Mouse (Mus musculus): ENCODE measurements around the gene Slc17a8.
A peak's percentile ranks its signal among the peaks of the same experiment; 100 is the strongest.
"Not testable (repeated sequence)": the region's sequence is repeated elsewhere in the genome, so short reads cannot be mapped to it uniquely, and the experiment has no call there.

Gene Slc17a8

DNA sequence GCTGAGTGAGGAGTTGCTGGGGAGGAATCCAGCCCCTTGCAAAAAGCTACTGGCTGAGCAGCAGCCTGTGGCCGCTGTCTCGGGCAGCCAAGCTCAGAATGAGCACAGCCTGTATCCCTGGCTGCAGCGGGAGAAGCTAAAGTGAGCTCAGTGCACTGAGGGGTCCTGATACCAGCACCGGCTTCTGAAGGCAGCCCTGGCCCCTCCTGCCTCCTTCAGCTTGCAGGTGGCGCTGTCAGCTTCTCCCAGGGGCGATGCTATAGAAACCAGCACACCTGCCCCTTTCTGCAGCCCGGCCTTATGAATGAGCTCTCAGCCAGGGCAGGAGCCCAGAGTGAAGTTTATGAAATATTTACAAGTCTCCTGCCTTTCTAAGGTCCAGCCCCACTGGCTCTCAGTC is at the start of gene Slc17a8:
TSS of gene Slc17a8 (minus strand) at position 125 of the 400 bp plus-strand sequence.
- peak; percentile 6 for DNase-seq

DNA sequence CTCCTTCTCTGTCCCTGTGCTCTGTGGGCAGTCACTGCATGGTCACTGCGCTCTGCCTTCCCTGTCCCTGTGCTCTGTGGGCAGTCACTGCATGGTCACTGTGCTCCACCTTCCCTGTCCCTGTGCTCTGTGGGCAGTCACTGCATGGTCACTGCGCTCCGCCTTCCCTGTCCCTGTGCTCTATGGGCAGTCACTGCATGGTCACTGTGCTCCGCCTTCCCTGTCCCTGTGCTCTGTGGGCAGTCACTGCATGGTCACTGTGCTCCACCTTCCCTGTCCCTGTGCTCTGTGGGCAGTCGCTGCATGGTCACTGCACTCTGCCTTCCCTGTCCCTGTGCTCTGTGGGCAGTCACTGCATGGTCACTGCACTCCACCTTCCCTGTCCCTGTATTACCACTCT is 49.3 kb upstream of the Slc17a8 start:
- DNase-seq: not testable (repeated sequence)

DNA sequence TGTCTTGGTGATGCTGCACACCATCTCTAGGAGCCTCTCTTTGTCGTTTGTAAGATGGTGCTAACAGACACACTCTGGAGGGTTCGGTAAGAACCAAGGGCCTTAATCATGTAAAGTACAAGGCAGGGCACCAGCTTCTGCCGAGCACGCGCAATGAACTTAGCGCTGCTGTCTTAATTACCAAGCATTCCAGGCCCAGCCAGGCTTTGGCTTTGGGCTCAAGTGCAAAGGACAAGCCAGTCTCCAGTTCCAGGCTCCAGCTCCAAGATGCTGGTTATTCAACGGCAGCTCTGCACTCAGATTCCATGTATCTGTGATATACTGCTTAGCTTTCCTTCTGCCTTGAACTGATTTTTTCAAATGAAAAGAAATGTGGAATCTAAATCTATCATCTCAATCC is 46.5 kb upstream of the Slc17a8 start:
- no peak for DNase-seq

DNA sequence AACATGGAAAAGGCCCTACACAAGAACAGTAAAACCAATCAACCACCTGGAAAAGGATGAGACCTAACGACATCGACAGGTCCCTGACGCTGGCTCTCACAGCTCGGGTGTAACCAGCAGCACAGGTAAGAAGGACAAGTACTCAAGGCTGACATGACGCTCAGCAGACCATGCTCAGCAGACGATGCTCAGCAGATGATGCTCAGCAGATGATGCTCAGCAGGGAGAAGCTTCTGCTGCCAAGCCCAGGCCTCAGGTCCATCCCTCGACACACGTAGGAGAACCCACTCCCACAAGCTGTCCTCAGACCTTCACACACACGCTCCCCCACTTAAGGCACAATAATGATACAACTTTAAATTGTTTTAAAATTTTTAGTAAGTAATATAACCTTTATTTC is 44.6 kb upstream of the Slc17a8 start:
- no peak for DNase-seq

DNA sequence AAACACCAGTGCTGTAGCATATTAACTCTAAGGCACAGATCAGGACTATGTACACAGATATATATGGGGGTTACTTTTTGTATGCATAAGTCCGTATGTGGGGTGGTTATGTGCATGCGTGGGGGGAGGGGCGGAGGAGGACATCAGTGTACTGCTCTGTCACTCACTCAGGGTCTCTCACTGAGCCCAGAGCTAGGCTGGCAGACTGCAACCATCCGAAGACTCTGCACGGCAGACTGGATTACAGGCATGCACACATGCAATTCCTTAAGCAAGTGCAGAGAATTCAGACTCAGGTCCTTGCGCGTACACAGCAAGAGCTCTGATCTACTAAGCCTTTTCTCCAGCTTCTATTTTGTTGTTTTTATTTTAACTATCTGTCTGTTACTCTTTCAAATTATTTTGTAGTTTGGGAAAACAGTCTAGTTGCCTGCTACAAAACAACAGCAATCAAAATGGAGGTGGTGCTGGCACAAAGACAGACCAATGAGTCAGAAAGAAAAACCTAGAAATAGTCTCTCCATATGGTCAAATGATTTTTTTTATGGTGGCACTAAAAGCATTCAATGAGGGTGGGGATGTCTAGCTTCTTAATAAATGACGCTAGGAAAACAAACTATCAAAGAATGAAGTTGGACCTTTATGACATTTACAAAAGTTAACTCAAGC is 44.1 kb upstream of the Slc17a8 start:
- no peak for DNase-seq

DNA sequence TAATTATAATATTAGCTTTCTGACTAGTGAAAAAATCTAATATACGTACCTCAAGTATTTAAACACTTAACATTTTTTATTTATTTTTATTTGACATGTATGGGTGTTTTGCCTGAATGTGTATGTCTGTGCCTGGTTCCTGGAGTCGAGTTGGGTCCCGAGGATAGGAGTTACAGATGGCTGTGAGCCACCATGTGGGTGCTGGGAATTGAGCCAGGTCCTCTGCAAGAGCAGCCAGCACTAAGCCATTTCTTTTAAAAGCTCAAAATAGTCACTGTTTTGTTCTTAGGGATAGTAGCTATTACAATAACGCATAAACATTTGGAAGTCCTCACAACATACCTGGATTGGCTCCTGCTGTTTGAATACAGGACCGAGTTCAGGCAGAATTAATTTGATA is 35.3 kb upstream of the Slc17a8 start:
- DNase-seq: no peak

DNA sequence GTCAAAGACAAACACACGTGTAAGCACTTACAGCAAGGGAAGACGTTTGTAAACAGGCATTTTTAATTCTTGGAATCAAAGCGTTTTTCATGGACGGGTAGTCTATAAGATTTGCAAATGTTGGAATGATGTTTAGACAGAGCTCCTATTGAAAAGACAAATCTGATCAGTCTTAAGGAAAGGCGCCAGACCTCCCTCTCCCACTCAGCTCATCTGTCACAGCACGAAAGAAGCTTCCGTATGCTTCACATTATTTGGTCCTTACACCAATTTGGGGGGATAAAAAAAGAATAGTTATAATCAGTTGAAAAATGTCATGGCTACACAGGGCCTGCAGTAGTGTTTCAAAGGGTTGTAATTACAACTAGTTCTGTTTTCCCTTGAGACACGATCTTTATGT is 31.9 kb upstream of the Slc17a8 start:
- no peak for DNase-seq

DNA sequence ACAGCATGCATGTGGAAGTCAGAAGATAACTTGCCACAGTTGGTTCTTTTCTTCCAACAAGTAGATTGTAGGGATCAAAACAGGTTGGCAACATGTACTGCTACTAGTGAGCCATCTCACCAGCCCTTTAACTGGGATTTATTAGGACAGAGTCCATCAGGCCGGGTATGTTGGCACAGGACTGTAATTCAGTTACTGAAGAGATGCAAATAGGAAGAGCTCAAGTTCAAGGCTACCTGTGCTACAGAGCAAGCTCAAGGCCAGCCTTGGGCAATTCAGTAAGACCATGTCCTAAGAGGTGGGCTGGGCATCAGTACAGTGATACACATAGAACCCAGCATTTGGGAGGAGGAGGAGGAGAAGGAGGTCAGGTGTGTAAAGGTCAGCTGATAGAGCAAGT is 30.6 kb upstream of the Slc17a8 start:
- DNase-seq: no peak

DNA sequence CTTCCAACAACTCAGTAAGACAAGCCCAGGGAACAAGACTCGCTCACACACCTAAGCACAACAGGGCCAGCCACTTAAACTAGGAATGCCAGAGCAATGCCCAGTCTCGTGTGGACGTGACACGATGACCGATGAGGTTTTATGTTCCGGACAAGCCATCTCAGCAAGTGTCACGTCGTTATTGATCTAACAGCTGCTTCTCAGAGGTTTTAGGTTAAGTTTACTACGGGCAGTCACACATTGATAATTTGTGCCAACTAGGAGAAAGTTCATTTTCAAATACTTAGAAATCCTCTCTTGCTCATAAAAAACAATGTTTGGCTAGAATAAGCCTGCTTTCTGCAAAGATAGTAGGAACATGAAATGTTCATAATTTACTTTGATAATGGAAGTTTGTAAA is 25.9 kb upstream of the Slc17a8 start:
- DNase-seq: no peak

DNA sequence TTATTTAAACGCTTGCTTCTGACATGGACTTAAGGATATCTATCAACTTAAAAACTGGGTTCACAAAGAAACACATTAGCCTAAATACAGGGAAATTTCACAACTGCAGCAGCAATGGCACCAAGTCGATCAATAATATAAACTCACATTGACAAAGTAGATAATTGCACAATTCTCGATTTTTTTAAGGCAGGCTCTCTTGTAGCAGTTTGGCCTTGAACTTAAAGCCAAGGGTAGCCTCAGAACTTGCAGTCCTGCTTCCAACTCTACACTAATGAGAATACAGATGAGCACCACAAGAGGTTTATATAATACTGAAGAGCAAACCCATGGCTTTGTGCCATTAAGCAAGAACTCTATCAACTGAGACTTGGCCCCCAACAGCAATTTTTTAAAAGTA is 15.9 kb upstream of the Slc17a8 start:
- DNase-seq: no peak

DNA sequence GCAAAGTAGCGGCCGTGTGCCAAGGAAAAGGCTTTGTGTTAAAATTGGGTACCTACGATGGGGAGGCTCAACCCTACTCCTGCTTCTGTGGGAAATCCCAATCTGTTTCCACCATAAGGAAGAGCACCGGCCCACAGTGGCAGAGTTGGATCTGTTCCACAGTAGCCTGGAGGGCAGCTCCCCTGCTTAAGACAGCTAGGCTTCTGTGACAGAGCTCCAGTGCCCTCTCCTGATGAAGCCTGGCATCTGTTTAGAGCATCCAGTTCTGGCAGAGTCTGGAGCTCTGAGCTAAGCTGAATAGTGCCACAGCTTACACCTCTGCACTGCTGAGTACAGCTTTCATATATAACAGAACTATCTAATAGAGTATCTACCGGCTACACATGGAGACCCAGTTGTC is 14.0 kb upstream of the Slc17a8 start:
- DNase-seq: peak; percentile 48

DNA sequence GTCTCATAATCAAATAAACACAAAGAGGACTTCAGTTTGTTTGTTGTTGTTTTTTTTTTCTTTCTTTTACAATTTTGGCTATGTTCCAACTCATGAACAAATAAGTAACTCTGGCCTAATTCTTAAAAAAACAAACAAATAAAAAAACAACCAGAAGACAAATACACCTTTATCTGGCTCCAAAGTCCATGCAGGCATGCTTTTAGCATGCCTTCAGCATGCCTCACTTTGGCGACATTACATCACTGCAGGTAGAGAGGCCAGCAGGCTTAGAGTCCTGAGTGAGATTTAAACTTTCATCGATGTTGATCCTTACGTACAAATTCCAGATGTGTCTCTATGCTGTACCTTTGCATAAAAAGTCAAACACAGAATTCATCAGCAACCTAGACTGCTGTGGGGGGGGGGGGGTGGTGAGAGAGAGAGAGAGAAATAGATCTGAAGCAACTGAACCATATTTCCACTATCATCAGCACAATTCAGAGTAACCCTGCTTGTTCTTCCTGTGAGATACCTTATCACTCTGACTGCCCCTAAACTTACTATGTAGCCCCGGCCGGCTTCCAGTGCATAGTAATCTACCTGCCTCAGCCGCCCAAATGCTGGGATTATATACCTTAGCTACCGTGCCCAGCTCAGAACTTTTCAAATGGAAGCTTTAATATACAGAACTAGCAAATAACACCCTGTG is 12.8 kb upstream of the Slc17a8 start:
- DNase-seq: no peak

DNA sequence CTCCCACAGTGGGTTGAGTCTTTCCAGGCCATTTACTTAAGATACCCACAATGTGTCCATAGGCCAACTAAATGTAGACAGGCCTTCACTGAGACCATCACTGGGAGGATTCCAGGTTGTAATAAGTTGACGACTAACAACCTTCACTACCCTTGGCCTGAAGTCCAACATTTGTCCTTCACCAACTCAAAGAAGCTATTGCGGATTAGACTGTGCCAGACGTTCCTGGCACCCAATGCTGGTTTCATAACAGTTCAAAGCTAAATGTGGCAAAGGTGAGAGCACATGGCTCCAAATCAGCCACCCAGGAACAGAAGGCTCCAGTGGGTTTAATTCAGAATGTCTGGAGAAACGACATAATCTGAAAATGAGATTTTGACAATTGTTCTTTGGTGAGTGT is 12.1 kb upstream of the Slc17a8 start:
- DNase-seq: no peak

DNA sequence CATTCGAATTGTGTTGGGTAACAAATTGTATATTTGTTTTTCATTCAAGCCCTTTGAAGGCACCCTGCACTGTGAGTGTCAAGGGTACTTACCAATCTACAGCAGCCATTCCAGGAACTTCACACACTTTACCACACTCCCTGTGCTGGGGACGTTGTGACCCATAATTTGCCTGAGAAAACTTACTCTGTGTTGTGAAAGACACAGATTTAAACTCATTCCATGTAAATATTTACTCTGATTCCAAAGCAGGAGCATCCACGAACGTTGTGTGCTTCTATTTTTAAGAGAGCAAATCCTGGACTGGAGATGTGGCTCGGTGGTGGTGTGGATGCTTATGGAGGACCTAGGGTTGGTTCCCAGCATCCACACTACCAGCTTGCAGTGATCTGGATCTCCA is 10.8 kb upstream of the Slc17a8 start:
- no peak for DNase-seq

DNA sequence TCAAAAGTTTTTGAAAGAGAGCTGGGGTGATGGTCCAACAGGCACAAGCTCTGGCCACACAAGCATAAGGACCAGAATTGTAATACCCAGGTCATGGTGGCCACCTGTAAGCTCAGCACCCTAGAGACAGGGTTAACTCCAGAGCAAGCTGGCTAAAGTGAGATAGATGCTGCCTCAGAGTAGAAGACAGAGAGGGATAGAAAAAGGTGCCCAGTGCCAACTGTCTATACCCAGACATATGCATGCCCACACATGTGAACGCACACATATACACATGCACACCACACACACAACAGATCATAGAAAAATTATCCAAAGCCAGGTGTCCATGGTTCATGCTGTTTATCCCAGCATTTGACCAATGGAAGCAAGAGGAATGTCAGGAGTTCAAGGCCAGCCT is 9.5 kb upstream of the Slc17a8 start:
- DNase-seq: no peak

DNA sequence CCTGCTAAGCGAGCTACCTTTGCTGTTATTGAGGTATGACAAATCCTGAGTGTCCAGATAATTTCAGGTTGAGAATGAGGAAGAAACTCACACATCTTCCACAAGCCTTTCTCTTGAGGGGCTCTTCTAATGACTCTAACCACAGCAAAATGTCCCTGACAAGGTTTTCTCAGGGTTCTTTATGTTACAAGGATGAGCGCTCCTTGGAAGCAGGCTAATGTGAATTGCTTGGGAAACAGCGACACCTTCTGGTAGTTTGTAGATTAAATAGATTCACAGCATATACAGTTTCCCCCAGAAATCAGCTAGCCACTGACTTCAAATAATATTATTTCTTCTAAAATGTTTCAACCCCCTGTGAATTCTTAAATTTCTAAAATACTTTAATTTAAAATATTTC is 9.0 kb upstream of the Slc17a8 start:
- peak; percentile 85 for DNase-seq

DNA sequence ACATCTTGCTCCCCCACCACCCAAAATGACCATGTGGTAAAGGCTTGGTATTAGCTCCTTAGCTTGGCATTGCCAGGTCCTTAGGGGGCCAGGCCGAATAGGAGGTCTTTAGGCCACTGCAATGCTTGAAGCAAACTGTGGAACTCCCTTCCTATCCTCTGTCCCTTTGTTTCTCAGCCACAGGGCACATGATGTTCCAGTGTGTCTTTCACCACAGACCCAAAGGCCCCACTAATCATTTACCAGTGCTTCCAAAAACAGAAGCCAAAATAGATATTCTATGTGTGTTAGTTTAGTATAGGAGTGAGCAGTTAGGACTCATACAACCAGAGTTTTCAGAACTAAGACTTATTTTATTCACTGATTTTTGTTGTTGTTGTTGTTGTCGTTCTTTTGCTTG is 5.7 kb upstream of the Slc17a8 start:
- no peak for DNase-seq

DNA sequence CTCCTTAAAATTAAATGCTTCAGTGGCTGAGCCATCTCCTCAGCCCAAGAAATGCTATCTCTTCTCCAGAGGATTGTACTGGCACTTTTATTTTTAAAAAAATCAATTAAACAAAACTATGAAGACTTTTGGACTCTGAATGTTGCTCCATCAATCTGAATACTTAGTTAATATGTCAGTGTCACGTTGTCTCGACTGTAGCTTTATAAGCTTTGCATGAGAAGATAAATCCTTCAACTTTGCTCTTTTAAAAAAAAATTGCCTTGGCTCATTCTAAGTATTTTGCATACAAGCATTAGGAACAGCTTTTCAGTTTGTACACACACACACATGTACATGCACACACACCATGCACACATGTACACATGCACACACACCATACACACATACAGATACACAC is 3.1 kb upstream of the Slc17a8 start:
- no peak for DNase-seq

DNA sequence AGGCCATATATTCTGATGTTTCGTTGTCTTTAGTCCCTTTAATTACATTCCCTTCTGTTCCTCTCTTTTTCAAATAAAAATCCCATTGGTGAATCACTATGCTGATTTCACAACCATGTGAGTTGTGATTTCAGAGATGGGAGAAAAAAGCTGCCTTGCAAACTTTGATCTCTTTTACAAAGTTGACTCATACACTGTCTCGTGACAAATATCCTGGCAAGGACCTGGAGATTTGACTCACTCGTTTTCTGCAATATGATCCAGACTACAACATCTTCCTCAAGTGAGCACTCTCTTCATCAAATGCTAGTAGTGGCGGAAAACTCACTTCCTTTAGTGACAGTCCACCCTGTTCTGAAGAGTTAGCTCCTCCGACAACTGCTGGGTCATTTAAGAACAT is 21.7 kb downstream of the Slc17a8 start:
- no peak for DNase-seq

DNA sequence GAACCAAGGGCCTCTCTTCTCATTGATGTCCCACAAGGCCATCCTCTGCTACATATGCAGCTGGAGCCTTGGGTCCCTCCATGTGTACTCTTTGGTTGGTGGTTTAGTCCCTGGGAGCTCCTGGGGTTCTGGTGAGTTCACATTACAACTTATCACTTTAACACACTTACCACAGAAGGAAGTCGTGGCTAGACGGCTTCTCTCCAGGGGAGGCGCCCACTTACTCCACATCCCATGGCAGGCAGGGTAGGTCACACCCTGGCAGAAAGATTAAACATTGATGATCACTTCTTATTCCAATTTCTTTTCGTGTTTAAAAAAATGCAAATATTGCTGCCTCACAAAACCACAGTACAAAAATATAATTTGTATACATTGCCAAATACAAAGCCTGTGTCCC is 23.8 kb downstream of the Slc17a8 start:
- DNase-seq: no peak

DNA sequence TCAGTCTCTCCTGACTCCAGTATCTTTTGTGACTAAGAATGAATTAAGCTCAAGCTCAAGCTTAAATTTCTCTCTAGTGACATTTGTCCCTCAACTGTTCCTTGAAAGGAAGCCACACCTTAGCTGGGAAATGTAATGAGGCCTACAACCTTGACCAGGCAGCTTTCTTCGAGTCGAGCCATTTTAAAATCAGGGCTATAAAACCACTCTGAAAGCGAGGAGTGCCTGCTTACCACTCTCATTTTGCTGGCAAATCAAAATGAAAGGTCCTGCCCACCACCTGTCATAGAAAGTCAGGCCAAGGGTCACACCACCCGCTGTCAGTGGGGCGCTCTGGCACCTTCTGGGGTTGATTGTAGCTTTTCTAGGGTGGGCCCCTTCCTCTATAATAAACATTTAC is 25.1 kb downstream of the Slc17a8 start:
- DNase-seq: no peak

DNA sequence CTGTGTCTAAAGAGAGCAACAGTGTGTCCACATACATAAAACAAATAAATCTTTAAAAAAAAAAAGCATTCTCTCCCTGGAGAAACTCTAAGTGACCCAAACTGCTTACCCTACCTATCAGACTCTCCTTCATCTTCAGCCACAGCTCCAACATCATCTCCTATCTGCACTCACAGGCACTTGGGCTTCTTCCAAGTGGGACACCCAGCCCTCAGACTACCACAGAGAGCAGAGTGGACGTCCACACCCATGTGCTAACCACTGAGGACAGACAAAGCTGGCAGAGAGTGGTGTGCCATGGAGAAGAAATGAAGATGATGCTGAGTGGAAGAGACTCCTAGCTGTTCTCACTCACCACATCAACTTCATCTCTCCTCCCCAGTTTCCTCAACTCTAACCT is 25.5 kb downstream of the Slc17a8 start:
- DNase-seq: no peak

DNA sequence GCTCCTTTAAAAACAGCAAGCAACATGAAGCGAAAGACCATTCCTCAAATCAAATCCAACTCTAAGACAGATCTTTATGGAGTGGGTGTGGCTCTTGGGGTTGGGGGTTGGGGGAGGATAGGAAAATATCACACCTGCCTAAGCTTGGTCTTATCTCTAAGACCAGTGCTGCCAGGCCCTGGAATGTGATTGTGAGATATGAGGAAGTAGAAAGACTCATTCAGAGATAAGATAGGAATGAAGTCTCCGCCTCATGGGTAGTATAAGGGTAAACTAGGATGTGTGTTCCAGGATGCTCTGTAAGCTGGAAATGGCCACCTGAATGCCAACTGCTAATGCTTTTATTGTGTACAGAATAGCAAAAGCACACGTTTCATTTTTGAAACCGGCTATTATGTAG is 26.7 kb downstream of the Slc17a8 start:
- DNase-seq: no peak

DNA sequence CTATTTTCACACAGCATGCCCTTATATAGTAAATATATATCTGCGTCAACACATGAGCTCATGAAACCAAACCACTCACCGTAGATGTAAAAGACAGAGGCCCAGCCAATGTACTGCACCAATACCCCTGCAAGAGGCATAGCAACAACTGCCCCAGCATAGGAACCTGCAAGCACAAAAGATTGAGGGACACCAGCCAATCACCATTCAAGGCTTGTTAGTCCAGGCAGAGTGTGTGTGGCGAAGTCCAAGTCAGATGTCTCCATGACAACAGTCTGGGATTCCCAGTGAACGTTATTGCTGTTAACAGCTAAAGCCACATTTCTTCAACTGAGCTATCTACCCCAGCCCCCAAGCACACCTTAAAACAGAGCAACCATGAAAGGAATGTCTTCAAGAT is 28.3 kb downstream of the Slc17a8 start:
- no peak for DNase-seq

DNA sequence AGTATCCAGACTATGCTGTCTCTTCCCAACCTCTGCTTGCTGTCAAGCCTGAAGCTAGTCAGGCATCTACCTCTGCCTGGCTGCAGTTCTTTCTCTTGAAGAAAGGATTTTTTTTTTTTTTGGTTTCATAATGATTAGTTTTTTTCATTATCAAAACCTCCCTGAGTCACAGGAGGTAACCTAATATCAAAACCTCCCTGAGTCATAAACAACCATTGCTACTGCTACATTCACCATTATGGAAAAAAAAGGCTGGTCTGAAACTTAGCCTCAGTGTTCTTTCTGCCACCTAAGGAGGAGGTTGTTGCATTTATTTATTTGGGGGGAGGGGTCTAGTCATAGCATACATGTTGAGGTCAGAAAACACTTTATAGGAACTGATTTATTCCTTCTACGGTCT is 31.2 kb downstream of the Slc17a8 start:
- DNase-seq: no peak
